Mouse (Mus musculus) natural killer cell, adult 2 months (primary cell): Measurements from ENCODE around the gene Coch.
"Not testable (repeated sequence)": the region's sequence is repeated elsewhere in the genome, so short reads cannot be mapped to it uniquely, and the experiment has no call there.

ENCODE experiments used
- DNase-seq, 2 experiments: peaks; one replicate each; pipeline ENCODE4 v3.0.0; 2022; ENCODE audit warnings: low spot score in 2 of 2

Coch gene

GRCm38 (mm10) chr12:51593229-51594029 lies at the start of gene Coch:
TSS of gene Coch (plus strand) at chr12:51593341.
- no peak for DNase-seq

- peak; percentile 33 to 63 for DNase-seq
Observed at GRCm38 (mm10) chr12:51543402-51543960, 49.7 kb upstream of the Coch start.

- no peak for DNase-seq
Observed at GRCm38 (mm10) chr12:51555041-51555440, 38.1 kb upstream of the Coch start.

- DNase-seq, result no peak
Observed at GRCm38 (mm10) chr12:51561416-51561815, 31.7 kb upstream of the Coch start.

- DNase-seq, result peak in 1 of 2 experiments; percentile 6
Observed at GRCm38 (mm10) chr12:51567225-51567624, 25.9 kb upstream of the Coch start.

GRCm38 (mm10) chr12:51569472-51569871 lies 23.7 kb upstream of the Coch start:
- no peak for DNase-seq

GRCm38 (mm10) chr12:51569944-51570343 lies 23.2 kb upstream of the Coch start:
- no peak for DNase-seq

- DNase-seq, result no peak
Observed at GRCm38 (mm10) chr12:51572651-51573050, 20.5 kb upstream of the Coch start.

GRCm38 (mm10) chr12:51577816-51578215 lies 15.3 kb upstream of the Coch start:
- DNase-seq, result not testable (repeated sequence)

GRCm38 (mm10) chr12:51589263-51589662 lies 3.9 kb upstream of the Coch start:
- no peak for DNase-seq

- DNase-seq, result no peak
Observed at GRCm38 (mm10) chr12:51591921-51592320, 1.2 kb upstream of the Coch start.

- no peak for DNase-seq
Observed at GRCm38 (mm10) chr12:51592888-51593228, 283 bp upstream of the Coch start.

- no peak for DNase-seq
Observed at GRCm38 (mm10) chr12:51594030-51594470, 909 bp downstream of the Coch start.

GRCm38 (mm10) chr12:51603306-51603705 lies 10.2 kb downstream of the Coch start:
- no peak for DNase-seq

GRCm38 (mm10) chr12:51606138-51606537 lies 13.0 kb downstream of the Coch start:
- DNase-seq, result no peak

GRCm38 (mm10) chr12:51612361-51612760 lies 19.2 kb downstream of the Coch start:
- DNase-seq, result no peak

GRCm38 (mm10) chr12:51620572-51620971 lies 27.4 kb downstream of the Coch start:
- no peak for DNase-seq

GRCm38 (mm10) chr12:51621161-51621560 lies 28.0 kb downstream of the Coch start:
- no peak for DNase-seq

GRCm38 (mm10) chr12:51622670-51623365 lies 29.7 kb downstream of the Coch start:
- no peak for DNase-seq

- DNase-seq, result no peak
Observed at GRCm38 (mm10) chr12:51623366-51623694, 30.2 kb downstream of the Coch start.

- no peak for DNase-seq
Observed at GRCm38 (mm10) chr12:51633481-51633880, 40.3 kb downstream of the Coch start.

GRCm38 (mm10) chr12:51636260-51636659 lies 43.1 kb downstream of the Coch start:
- no peak for DNase-seq
